Mouse (Mus musculus): ENCODE results near the gene Cc2d2b.

Cc2d2b gene

DNA sequence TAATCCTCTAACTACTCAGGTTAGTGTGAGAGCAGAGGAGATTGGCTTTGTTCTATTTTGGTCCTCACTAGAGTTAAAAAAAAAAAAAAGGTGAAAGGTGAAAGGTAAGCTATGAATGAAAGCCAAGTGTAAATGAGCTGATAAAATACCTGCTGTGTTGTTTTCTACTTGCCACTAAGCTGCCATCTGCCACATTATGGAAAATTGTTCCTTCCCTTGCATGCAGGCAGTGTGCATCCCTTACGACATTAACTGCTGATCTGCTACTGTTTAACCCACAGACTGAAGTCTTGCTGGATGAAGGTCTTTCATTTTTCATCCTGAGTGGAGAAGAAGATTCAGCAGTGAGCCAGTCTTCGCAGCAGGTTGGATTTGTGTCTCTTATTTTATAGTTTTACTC, 11.5 kb downstream of the Cc2d2b start:
- no peak for DNase-seq (ENCODE audit: low read depth, low spot score)

DNA sequence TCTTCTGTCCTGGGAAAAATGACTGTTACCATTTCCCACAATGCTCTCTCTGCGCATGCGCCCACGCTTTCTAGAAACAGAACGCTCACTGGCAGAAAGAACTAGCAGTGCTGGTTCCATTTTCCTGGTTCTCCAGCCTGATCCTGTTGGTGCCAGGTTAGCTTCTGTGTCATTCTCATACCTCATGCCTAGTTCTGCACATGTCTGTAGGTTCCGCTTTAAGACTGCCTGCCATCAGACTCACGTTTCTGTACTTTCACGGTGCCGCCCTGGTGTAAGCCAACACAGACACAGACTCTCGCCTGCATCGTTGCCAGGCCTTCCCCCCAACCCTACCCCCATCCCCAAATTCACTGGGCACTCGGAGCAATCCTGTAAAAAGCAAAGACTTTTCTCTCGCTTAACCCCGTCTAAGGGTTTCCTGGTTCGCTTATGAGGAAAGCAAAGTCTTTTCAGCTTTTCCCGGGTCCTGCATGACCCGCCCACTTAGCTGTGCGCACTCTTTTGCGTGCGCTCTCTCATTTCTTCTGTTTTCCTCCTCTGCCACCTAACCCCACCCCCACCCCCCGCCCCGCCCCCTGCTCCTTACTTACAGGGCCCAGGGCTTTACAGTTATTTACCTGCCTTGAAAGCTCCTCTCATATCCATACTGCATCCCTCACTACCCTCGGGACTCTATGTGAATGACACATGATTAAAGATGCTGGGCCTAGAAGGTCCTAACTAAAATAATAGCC, 13.6 kb downstream of the Cc2d2b start:
- no peak for DNase-seq (ENCODE audit: low read depth, low spot score)

DNA sequence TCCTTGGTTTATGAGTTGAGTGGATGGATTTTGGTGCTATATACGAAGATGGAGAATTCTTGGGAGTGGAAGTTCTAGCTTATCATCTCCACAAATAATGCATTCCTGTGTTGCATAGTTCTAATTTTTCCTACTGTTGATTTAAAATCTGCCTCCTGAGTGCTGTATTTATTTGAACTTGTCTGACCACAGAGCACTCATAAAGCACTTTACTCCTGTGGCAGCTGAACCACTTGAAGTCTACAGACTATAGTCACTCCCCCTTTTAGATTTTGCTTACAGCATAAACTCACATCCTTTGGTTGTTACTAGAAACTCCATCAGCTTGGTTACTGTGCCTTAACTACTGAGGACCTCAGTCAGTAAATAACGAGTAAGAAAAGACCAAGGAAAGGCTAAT, 18.6 kb downstream of the Cc2d2b start:
- no peak for DNase-seq (ENCODE audit: low read depth, low spot score)

DNA sequence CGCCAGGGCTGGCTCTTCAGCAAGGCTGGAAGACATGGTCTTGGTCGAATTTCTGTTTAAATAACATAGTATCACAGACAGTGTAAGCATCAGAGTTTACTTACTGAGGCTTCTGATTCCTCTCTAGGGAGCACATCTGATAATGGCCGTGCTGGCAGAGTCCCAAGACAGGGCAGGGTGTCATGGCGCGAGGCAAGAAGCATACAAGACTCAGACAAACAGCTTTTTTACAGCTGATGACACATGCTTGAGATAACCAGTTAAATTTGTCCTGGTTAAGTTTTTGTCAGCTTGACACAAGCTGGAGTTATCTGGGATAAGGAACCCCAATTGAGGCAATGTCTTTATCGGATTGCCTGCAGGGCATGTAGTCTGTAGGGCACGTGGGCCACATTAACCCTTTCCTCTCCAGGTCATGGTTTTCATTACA, 20.8 kb downstream of the Cc2d2b start:
- no peak for DNase-seq (ENCODE audit: low read depth, low spot score)

DNA sequence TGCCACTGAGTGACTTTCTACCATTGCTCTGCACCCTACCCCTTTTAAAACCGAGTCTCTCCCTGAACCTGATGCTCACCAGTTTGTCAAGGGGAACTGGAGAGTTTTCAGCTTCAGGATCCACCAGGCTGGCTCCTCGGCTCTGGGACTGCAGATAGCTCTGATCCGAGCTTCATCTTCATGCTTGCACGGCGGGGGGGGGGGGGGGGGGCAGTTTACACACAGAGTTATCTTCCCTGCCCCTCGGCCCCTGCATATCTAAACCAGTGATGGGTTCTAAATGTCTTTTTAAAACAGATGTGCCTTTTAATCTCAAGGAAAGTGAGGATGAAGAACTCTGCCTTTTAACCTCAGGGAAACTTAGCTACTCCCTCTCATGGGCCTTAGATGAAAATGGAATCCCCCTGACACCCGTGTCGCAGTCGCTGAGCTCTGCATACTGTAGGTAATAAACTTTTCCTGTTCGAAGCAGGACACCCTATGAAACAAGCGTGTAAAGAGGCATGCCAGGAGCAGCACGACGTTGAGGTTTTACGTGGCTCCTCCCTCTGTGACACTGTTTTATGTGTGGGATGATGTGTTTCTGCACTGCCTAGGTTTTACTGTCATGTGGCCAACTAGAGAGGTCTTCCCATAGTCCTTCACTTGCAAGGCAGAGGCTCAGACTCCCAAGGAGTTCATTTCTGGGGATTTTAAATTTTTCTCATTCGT, 39.6 kb downstream of the Cc2d2b start:
- no peak for DNase-seq (ENCODE audit: low read depth, low spot score)

DNA sequence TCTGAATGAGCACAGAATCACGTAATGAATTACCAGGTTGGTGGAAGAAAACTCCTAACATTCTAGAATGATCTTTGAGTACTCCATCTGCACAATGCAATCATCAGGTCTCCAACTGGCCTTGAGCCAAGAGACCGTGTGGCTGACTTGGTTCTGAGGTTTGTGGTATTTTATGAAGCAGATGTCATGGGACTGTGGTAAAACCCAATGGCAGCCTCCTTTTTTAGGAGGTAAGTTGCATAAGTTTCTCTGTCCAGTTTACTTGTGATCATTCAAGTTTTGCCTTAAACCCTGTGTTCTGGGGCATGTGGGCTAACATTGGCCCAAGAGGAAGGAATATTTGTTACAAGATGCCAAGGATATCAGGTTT, 40.1 kb downstream of the Cc2d2b start:
- DNase-seq (ENCODE audit: low read depth, low spot score): no peak

DNA sequence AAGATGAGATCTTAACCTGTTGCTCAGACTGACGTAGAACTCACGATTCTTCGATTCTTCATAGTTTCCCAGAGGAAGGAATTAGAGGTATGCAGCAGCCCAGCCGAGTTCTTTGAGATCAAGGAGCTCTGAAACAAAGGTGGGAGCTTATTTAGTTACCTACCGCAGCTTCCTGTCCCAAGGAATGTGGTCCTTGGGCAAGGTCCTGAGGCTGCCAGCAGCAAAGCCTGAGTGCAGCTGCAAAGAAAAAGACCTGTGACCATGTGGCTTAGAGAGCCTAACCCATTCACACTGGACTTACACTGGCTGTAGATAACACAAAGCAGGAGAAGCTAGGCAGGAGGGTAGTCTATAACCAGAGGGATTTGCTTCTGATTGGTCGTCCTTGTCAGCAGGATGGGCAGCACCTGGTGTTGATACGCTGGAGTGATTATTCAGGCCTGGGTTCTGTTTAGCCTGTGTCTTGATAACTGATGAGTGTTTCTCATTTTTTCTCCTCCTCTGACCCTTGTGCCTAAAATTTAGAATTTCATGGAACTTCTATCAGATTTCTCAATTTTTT, 56.7 kb downstream of the Cc2d2b start:
- DNase-seq (ENCODE audit: low read depth, low spot score): no peak

DNA sequence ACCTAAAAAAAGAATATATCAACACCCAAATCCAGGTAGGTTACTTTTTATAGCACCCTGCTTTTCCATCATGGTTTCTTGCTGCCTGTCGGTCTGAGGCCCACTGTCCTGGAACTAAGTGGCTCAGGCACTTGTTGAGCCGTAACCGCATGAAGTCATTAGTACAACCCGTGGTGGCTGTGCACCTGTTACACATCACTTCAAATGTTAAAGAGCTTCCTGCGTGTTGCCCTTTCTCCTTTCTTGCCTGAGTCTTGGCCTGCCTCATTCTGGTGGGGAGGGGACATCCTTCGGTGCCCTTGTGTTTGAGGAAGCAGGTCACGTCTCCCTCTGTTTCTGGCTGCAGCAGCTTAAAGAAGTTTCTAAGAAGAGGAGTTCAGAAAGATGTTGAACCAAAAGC, 61.3 kb downstream of the Cc2d2b start:
- no peak for DNase-seq (ENCODE audit: low read depth, low spot score)

DNA sequence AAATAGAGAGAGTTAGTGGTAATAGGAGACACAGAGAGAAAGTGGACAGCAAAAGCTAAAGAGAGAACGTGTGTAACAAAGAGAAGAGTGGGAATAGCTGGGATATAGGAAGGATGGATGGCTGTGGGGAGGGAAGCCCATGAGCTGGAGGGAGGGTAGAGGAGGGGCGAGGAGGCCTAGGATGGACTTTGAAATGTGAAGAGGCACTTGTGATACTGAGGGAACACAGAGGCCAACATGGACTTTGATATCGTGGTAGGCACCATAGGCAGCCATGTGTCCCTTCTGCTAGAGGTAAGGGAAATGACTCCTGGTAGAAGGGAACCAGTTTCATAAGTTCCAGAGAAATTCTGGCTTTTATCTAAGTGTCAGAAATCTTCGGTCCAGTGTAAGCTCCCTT, 63.3 kb downstream of the Cc2d2b start:
- DNase-seq (ENCODE audit: low read depth, low spot score): no peak

DNA sequence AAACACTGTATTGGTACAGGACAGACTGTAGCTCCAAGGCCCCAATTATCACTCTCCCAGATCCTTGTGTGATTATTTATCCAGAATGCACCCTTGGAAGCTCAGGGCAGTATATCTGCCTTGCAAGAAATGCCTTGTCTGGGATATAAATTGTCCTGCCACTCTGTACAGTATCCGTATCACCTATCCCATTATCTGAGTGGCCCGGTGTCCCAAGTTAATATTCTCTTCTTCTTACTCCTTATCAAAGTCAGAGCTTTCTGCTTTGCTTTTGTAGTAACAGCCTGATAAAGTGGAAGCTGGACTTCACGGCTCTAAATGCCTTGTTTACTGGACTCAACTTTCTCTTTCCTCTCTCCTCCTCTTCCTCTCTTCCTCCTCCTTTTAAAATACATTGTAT, 64.2 kb downstream of the Cc2d2b start:
- no peak for DNase-seq (ENCODE audit: low read depth, low spot score)

DNA sequence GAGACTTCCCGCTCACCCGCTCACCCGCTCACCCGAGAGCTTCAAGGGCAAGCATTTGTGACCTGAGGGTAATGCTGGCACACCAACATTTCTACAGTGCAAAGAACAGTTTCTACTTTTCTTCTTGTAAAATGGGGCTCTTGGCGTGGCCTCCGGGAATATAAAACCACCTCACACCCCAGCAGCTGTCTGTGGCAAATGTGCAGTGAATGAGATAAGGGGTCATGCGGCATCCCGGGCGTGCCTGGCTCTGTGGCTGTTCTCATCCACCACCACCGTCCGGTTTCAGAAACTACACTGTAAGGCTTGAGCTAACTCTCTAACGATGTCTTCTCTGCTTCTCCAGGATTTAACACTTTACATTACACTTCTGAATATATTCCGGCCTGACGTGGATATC, 64.8 kb downstream of the Cc2d2b start:
- no peak for DNase-seq (ENCODE audit: low read depth, low spot score)

DNA sequence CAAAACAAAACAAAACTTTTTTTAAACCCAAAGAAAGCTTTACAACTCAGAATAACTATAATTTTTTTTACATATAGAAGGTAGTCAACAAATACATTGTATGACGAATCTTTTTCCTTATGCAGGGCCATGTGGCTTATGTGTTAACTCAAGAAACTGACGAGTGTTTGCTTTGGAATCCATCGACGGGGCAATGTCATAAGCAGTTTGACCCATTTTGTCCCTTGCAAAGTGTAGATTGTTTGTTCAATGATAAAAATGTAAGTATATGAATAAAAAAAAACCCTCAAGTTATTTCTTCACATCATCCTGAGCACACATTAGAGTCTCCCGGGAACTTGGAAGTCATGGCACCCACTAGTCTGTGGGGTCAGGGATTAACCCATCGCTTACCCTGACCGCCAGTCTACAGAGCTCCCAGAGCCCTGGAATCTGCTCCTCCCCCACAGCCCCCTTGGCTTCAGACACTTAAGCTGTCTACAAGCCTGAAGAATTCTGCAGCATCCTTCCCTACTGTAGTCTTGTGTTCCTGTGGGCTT, 67.2 kb downstream of the Cc2d2b start:
- DNase-seq (ENCODE audit: low read depth, low spot score): no peak

DNA sequence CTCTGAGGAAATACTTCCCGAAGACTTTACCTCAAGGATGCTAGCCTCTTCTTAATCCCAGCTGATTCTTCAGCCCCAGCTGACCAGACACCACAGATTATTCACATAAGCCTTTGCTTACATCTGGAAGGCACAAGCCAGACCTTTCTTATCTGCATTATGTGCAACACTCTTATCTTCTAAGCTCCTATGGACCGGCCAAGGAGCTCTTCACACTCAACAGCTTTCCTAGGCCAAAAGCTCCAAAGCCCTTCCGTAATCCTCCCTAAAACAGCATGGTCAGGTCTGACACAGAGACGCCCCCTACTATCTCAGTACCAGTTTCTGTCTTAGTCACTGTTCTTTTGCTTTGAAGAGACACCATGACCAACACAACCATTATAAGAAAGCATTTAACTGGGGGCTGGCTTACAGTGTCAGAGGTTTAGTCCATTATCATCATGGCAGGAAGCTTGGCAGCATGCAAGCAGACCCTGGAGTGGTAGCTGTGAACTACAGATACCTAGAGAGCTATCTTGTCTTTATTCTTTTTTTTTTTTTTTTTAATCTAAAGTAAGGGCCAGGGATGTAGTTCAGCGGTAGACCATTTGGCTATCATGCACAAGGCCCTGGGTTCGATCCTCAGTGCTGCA, 69.5 kb downstream of the Cc2d2b start:
- DNase-seq (ENCODE audit: low read depth, low spot score): no peak

DNA sequence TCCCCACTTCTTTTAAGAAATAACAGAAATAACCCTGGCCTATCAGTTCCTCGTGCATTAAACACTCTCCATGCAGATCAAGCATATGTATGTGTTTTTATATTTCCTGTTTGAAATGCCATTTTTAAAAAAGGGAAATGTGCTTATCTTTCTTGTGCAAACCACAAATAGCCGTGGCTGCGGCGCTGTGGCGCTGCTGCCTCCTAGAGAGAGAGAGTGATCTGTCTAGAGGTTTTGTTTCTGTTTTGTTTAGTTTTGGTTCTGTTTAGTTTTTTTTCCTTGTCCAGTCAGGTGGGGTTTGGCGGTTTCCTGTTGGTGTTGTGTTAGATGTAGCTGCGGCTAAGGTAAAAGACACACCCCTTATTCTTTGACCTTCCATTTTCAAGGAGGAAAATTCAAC, 70.2 kb downstream of the Cc2d2b start:
- DNase-seq (ENCODE audit: low read depth, low spot score): no peak

DNA sequence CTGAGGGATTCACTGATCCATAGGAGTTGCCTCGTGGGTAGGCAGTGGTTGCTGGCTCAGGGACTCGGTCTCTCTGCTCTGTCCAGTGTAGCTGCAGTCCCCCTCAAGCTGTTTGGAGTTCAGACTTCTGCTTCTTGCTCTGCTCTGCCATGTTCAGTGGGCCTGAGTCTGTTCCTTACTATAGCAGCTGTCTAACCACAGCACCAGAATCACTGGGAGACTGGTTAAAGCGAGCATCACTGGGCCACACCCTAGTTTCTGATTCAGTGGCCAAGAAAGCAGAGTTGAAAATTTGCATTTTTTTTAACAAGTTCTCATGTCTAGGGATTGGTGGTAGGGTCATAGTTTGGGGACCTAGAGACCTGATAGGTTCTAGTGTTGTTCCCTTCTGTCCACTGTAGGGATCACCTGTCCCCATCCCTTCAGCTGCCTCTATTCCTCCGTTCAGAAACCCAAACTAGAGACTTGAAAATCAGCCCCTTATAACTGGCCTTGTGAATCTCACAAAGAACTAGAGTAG, 72.8 kb downstream of the Cc2d2b start:
- DNase-seq (ENCODE audit: low read depth, low spot score): no peak

DNA sequence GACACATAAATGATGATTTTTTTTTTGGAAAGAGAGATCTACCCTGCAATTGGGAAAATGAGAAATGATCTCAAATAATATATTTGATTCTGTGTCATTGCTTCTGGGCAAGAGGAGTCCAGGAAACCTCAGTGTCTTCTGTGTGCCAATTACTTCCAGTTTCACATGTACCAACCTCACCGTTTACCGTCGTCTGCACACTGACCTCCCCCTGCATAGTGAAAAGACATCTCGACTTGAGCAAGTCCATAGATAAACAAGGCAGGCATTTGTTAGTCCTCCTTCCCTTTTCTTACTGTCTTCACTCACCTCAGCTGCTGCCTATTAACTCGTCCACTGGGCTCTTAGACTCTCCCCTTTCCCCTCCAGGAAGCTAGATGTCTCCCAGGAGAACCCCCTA, 77.1 kb downstream of the Cc2d2b start:
- DNase-seq (ENCODE audit: low read depth, low spot score): no peak

DNA sequence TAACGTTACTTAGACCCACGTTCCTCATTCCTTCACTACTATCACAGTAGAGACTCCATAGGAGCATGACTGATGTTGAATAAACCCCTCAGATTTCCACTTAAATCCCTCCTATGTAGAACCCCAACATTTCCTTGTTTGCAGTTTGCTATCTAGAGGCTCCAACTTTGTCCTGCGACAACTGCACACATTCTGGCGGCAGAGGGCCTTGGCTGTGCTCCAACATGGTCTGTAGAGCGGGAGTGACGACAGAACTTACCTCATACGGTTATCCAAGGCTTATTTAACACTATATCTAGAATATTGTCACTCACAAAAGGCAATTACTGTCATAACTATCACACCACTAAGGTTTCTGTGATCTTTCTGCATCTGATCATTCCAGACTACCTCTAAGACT, 78.2 kb downstream of the Cc2d2b start:
- no peak for DNase-seq (ENCODE audit: low read depth, low spot score)

DNA sequence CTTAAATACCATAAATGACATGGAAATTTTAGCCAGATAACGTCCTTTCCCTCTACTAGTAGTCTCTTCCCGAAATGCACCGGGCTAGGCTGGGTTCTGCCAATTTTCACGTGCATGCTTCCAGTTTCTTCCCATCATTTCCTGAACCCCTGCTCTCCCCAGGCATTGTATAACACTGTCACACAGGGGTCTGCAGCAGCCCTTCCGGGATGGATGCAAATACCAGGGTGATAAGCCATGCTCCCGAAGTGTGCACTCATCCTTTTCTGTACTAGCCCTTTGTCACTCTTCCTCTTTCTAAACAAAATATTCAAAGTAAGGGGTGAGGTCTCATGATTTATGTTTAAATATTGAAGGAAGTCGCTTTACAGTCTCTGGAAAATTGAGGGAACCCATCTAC, 81.6 kb downstream of the Cc2d2b start:
- DNase-seq (ENCODE audit: low read depth, low spot score): no peak

DNA sequence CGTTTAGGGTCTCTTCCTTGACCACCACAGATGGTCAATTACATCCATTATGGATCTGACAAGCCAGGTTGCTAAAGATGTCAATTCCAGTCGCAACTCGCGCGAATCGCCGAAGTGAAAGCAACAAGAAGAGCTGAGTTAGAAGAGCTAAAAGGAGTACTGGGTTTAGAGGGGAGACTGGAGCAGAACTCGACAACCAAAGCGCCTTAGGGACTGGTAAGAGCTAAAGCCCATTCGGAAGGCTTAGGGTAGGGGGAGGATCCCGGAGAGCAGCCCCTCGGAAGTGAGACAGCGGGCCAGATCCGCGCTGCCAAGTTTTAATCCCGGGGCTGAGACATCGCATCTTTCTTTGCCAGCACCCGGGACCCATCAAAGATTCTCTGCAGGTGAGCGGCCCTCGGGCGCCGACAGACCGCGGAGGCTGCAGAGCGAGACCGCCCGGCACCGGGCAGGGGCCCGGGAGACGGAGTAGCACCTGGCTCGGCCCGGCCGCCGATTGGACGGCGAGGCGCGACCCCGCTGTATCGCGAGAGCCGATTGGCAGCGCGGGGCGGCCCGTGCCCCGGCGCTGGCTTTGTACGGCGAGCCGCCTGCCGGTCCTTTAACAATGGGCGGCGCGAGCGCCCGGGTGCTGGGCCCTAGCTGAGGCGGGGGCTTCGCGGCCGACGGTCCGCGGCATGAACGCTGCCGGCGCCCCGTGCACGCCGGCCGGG, 82.3 kb downstream of the Cc2d2b start, which contains the start of gene Ccnj:
Ccnj (plus strand) TSS at position 577 of the 713 bp plus-strand sequence.
- DNase-seq (ENCODE audit: low read depth, low spot score): peak; percentile 82

DNA sequence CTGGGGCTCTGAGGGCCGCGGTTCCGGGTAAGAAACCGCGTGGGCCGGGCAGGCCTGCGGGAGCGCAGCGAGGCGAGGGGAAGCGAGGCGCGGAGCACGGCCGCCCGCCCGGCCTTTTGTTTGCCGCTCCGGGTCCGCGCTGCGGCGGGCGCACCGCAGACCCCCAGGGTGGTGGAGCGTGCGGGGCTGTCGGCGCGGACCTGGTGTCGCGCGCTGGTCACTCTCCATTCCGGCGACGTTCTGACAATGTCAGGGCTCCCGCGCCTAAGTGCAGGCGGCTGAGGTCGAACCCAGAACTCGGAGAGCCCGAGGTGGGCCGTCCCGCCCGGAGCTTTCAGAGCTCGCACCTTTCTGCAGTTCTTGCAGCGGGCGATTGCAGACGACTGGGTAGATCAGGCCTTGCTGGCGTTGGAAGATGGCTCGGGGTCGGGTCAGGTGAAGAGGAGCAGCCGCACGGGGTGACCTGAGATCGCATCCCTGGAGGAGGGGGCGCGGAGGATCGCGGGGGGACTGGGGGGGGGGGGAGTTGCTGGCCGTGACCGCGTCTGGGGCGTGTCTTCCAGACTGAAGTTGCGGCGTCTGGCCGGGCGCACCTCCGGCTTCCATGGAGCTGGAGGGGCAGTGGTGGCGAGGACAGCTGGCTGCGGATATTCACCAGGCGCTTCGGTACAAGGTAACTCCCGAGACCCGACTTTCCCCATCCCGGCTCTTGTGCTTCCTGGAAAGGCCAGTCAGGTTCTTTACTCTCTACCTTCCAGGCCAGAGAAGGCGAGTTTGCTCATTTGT, 83.1 kb downstream of the Cc2d2b start:
- peak; percentile 49 for DNase-seq (ENCODE audit: low read depth, low spot score)

DNA sequence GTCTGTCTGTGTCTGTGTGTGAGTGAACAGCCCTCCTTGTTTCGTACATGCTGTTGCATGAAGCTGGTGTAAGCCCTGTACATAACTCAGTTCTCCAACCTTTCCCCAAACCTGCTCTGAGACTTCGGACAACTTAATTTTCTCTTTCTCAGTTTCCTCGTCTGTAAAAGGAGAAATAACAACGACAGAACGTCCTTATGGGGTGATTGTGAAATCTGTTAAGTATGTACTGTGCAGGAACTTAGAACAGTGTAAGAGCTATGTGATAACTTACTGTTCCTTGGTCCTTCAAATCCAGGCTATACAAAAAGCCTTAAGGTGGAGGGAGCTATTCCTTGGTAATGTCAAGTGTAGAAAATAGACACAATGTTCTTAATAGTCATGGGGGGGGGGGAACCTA, 83.8 kb downstream of the Cc2d2b start:
- no peak for DNase-seq (ENCODE audit: low read depth, low spot score)

All from embryo, embryonic 11.5 days (tissue).